27 mouse cellular contexts compared by ENCODE assay signal in the genomic region with DNA sequence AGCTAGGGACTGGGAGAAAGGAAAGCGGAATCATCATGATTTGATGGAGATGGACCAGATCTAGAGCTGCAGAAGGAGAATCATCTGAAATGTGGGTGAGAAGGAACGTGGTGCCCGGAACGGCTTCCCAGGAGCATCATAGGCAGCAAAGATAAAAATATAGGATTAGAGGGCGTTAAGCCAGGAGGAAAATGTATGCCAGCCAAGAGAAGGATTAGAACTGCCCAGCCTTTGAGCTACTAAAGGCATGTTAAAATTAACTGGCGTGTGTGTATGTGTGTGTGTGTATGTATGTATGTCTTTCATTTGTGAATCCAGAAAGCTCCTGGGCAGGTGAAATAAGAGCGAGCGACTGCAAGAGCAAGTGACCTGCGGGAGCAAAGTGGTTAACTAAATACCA. TPM values are rescaled to one million over a fixed set of nuclear protein-coding genes. Genes with fewer than 3 reads are reported as not detected.
"Had no signal": no experiment of that assay in that cellular context is flagged by ENCODE, and none has a peak within 500 bp of the region (broad histone marks: within the 10 kb centered on the region; RNA-seq: fewer than 3 reads in every experiment).

No protein-coding gene starts in this region.

- H3K9me3 ChIP-seq: heart, embryonic 13.5 days; heart, embryonic 15.5 days; hindbrain, embryonic 13.5 days; hindbrain, embryonic 15.5 days; kidney, embryonic 15.5 days; limb, embryonic 13.5 days; limb, embryonic 15.5 days had no signal

- H3K4me3 ChIP-seq: heart, adult 2 months; heart, embryonic 13.5 days; heart, embryonic 15.5 days; hindbrain, embryonic 13.5 days; hindbrain, embryonic 15.5 days; kidney, embryonic 15.5 days; limb, embryonic 13.5 days; limb, embryonic 15.5 days had no signal

- H3K36me3 ChIP-seq: heart, embryonic 13.5 days; heart, embryonic 15.5 days; hindbrain, embryonic 13.5 days; hindbrain, embryonic 15.5 days; kidney, embryonic 15.5 days; limb, embryonic 13.5 days; limb, embryonic 15.5 days had no signal

- DNase-seq: forebrain, postnatal 0 days; gastrocnemius, postnatal 14 days; gastrocnemius, postnatal 36 days; heart, adult 11 months; heart, adult 2 months; heart, postnatal 14 days; heart, postnatal 36 days; kidney, adult 11 months; kidney, adult 2 months; kidney, adult 9 months; kidney, postnatal 14 days; kidney, postnatal 36 days; layer of hippocampus, adult 9-11 months; layer of hippocampus, postnatal 36 days; left cerebral cortex, postnatal 4 days had no signal

- H3K27ac ChIP-seq: heart, adult 2 months; heart, embryonic 13.5 days; heart, embryonic 15.5 days; hindbrain, embryonic 13.5 days; hindbrain, embryonic 15.5 days; hindbrain, postnatal 0 days; kidney, embryonic 15.5 days; kidney, postnatal 0 days; limb, embryonic 13.5 days; limb, embryonic 15.5 days had no signal

RNA-seq across cellular contexts. Expression of gene 1520401A03Rik, which starts 19.3 kb away (rescaled TPM):
- polyA plus RNA-seq: forebrain, postnatal 0 days; heart, adult 2 months; heart, embryonic 15.5 days; heart, postnatal 0 days; intestine, embryonic 16.5 days; kidney, adult 2 months had no signal

RNA-seq across cellular contexts. Expression of gene Cldn9, which starts 19.5 kb away (rescaled TPM):
- polyA plus RNA-seq: heart, adult 2 months; heart, postnatal 0 days had no signal

RNA-seq across cellular contexts. Expression of gene Cldn6, which starts 24.3 kb away (rescaled TPM):
- polyA plus RNA-seq: heart, adult 2 months; heart, postnatal 0 days; large intestine, adult 2 months had no signal
